In the genomic region with DNA sequence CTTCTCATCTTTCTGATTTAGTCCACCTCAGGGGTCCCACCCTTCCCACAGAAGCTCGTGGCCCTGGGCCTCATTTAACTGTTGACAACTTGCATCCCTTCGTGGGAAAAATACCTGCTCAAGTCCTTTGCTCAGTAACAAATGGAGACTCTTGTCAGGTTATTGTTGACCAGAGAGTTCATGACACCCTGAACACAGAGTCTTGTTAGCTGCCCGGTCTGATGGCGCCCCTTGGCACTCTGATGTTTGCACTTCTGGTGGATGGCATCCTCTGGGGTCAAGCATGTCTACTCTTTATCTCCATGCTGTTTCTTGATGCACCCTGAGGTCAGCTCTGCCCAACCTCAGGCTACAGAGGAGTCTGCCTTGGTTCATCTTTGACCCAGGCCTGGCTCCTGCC, we compare ENCODE assay signal across 28 mouse cellular contexts.
"Had no signal": no experiment of that assay in that cellular context is flagged by ENCODE, and none has a peak within 500 bp of the region (broad histone marks: within the 10 kb centered on the region; RNA-seq: fewer than 3 reads in every experiment).

No protein-coding gene starts in this region.

- H3K27me3 ChIP-seq: embryonic facial prominence, embryonic 12.5 days; embryonic facial prominence, embryonic 13.5 days; embryonic facial prominence, embryonic 15.5 days; forebrain, embryonic 12.5 days; forebrain, embryonic 13.5 days; forebrain, embryonic 15.5 days had no signal

- H3K4me3 ChIP-seq: embryonic facial prominence, embryonic 10.5 days; embryonic facial prominence, embryonic 12.5 days; embryonic facial prominence, embryonic 13.5 days; embryonic facial prominence, embryonic 15.5 days; erythroblast, embryonic 14.5 days; forebrain, embryonic 10.5 days; forebrain, embryonic 12.5 days; forebrain, embryonic 13.5 days; forebrain, embryonic 15.5 days; gastrocnemius, adult 2 months; heart, adult 2 months had no signal

- ATAC-seq: forebrain, embryonic 13.5 days; forebrain, embryonic 14.5 days; forebrain, embryonic 15.5 days; forebrain, embryonic 16.5 days; forebrain, postnatal 0 days had no signal

- H3K9ac ChIP-seq: embryonic facial prominence, embryonic 12.5 days; embryonic facial prominence, embryonic 13.5 days; embryonic facial prominence, embryonic 15.5 days; forebrain, embryonic 12.5 days; forebrain, embryonic 13.5 days; forebrain, embryonic 15.5 days; forebrain, postnatal 0 days had no signal

- H3K36me3 ChIP-seq: embryonic facial prominence, embryonic 10.5 days; embryonic facial prominence, embryonic 12.5 days; embryonic facial prominence, embryonic 13.5 days; embryonic facial prominence, embryonic 15.5 days; forebrain, embryonic 10.5 days; forebrain, embryonic 12.5 days; forebrain, embryonic 15.5 days had no signal

- H3K27ac ChIP-seq: embryonic facial prominence, embryonic 10.5 days; embryonic facial prominence, embryonic 12.5 days; embryonic facial prominence, embryonic 13.5 days; embryonic facial prominence, embryonic 15.5 days; forebrain, embryonic 10.5 days; forebrain, embryonic 12.5 days; forebrain, embryonic 13.5 days; forebrain, embryonic 15.5 days; gastrocnemius, adult 2 months; heart, adult 2 months had no signal

- DNase-seq: cerebellum, adult 18-20 months; cerebellum, adult 2 months; cerebellum, adult 8-10 months; cerebellum, adult 9-10 months; cerebellum, adult 9-11 months; cerebellum, postnatal 10 days; cerebellum, postnatal 14 days; cerebellum, postnatal 25 days; cerebellum, postnatal 36 days; embryo, embryonic 11 days; forebrain, postnatal 0 days; gastrocnemius, adult 2 months; gastrocnemius, postnatal 10 days; gastrocnemius, postnatal 14 days; gastrocnemius, postnatal 25 days; gastrocnemius, postnatal 36 days; heart, adult 2 months had no signal

- H3K9me3 ChIP-seq: embryonic facial prominence, embryonic 10.5 days; embryonic facial prominence, embryonic 12.5 days; embryonic facial prominence, embryonic 15.5 days; forebrain, embryonic 10.5 days; forebrain, embryonic 12.5 days; forebrain, embryonic 13.5 days; forebrain, embryonic 15.5 days had no signal

- H3K4me2 ChIP-seq: embryonic facial prominence, embryonic 12.5 days; embryonic facial prominence, embryonic 13.5 days; embryonic facial prominence, embryonic 15.5 days; forebrain, embryonic 12.5 days; forebrain, embryonic 13.5 days; forebrain, embryonic 15.5 days had no signal
